Mouse (Mus musculus): Measurements from ENCODE around the gene Tsr2. TPM values are rescaled to one million over a fixed set of nuclear protein-coding genes. Genes with fewer than 3 reads are reported as not detected.
A peak's percentile ranks its signal among the peaks of the same experiment; 100 is the strongest.

Gene Tsr2
- polyA plus RNA-seq, 1 experiment from 2014 or later, result 43.1 TPM

GRCm38 (mm10) chrX:151085599-151085998 lies 10.7 kb downstream of the Tsr2 start:
- no peaks in the 10 kb centered on the region for H3K4me1 ChIP-seq (replicated peaks; ENCODE audit: control insufficient read depth, insufficient read depth, low read length)
- H3K4me2 ChIP-seq (replicated peaks; ENCODE audit: low read depth, low read length), result no peak overlapping the region
- H3K9ac ChIP-seq (ENCODE audit: low read depth, low read length), result no peak overlapping the region
- H3K9me3 ChIP-seq (ENCODE audit: control insufficient read depth, low read length), result no peaks in the 10 kb centered on the region
- WGBS, result 80% methylated on average over 2 of the region's 2 CpGs
- DNase-seq (ENCODE audit: low spot score) (no peak), ATAC-seq (ENCODE audit: low FRiP score) (no peak)
- no peak overlapping the region for H3K27ac ChIP-seq (ENCODE audit: low read depth, low read length)
- H3K4me3 ChIP-seq (ENCODE audit: low read depth, low read length), result no peak overlapping the region
- H3K36me3 ChIP-seq (ENCODE audit: control insufficient read depth, insufficient read depth, low read length), result 0 out of 2 replicates have a peak, but pooled peaks cover 2% of the 10 kb centered on the region
- H3K27me3 ChIP-seq (ENCODE audit: control insufficient read depth, insufficient read depth, low read length), result no peaks in the 10 kb centered on the region

- Histone ChIP-seq H3K36me3 (ENCODE audit: control insufficient read depth, insufficient read depth, low read length) (no peaks in the 10 kb centered on the region), H3K27ac (ENCODE audit: low read depth, low read length) (no peak overlapping the region), H3K9ac (ENCODE audit: low read depth, low read length) (no peak overlapping the region), H3K4me2 (replicated peaks; ENCODE audit: low read depth, low read length) (no peak overlapping the region), H3K4me3 (ENCODE audit: low read depth, low read length) (no peak overlapping the region), H3K4me1 (replicated peaks; ENCODE audit: control insufficient read depth, insufficient read depth, low read length) (no peaks in the 10 kb centered on the region), H3K27me3 (ENCODE audit: control insufficient read depth, insufficient read depth, low read length) (no peaks in the 10 kb centered on the region), H3K9me3 (ENCODE audit: control insufficient read depth, low read length) (no peaks in the 10 kb centered on the region)
- ATAC-seq (ENCODE audit: low FRiP score) (no peak), DNase-seq (ENCODE audit: low spot score) (no peak)
- 71% methylated on average over 4 of the region's 4 CpGs for WGBS
Observed at GRCm38 (mm10) chrX:151076941-151077485, 19.3 kb downstream of the Tsr2 start.

- ATAC-seq (ENCODE audit: low FRiP score) (no peak), DNase-seq (ENCODE audit: low spot score) (no peak)
- WGBS, result 95% methylated on average over 5 of the region's 5 CpGs
- H3K9ac ChIP-seq (ENCODE audit: low read depth, low read length), result no peak overlapping the region
- H3K27me3 ChIP-seq (ENCODE audit: control insufficient read depth, insufficient read depth, low read length), result no peaks in the 10 kb centered on the region
- no peak overlapping the region for H3K27ac ChIP-seq (ENCODE audit: low read depth, low read length)
- no peaks in the 10 kb centered on the region for H3K36me3 ChIP-seq (ENCODE audit: control insufficient read depth, insufficient read depth, low read length)
- no peaks in the 10 kb centered on the region for H3K9me3 ChIP-seq (ENCODE audit: control insufficient read depth, low read length)
- H3K4me3 ChIP-seq (ENCODE audit: low read depth, low read length), result no peak overlapping the region
- H3K4me1 ChIP-seq (replicated peaks; ENCODE audit: control insufficient read depth, insufficient read depth, low read length), result no peaks in the 10 kb centered on the region
- no peak overlapping the region for H3K4me2 ChIP-seq (replicated peaks; ENCODE audit: low read depth, low read length)
Observed at GRCm38 (mm10) chrX:151076007-151076406, 20.3 kb downstream of the Tsr2 start.

GRCm38 (mm10) chrX:151067876-151068275 lies 28.5 kb downstream of the Tsr2 start:
- no peak for ATAC-seq (ENCODE audit: low FRiP score)
- H3K36me3 ChIP-seq (ENCODE audit: control insufficient read depth, insufficient read depth, low read length), result no peaks in the 10 kb centered on the region
- H3K9me3 ChIP-seq (ENCODE audit: control insufficient read depth, low read length), result no peaks in the 10 kb centered on the region
- no peaks in the 10 kb centered on the region for H3K27me3 ChIP-seq (ENCODE audit: control insufficient read depth, insufficient read depth, low read length)
- no peak overlapping the region for H3K27ac ChIP-seq (ENCODE audit: low read depth, low read length)
- no peak for DNase-seq (ENCODE audit: low spot score)
- no peaks in the 10 kb centered on the region for H3K4me1 ChIP-seq (replicated peaks; ENCODE audit: control insufficient read depth, insufficient read depth, low read length)
- no peak overlapping the region for H3K4me3 ChIP-seq (ENCODE audit: low read depth, low read length)
- 97% methylated on average over 5 of the region's 5 CpGs for WGBS
- no peak overlapping the region for H3K4me2 ChIP-seq (replicated peaks; ENCODE audit: low read depth, low read length)
- no peak overlapping the region for H3K9ac ChIP-seq (ENCODE audit: low read depth, low read length)

GRCm38 (mm10) chrX:151066071-151066666 lies 30.2 kb downstream of the Tsr2 start:
- Histone ChIP-seq H3K9ac (ENCODE audit: low read depth, low read length) (no peak overlapping the region), H3K27ac (ENCODE audit: low read depth, low read length) (no peak overlapping the region), H3K4me3 (ENCODE audit: low read depth, low read length) (no peak overlapping the region), H3K36me3 (ENCODE audit: control insufficient read depth, insufficient read depth, low read length) (no peaks in the 10 kb centered on the region), H3K27me3 (ENCODE audit: control insufficient read depth, insufficient read depth, low read length) (no peaks in the 10 kb centered on the region), H3K9me3 (ENCODE audit: control insufficient read depth, low read length) (no peaks in the 10 kb centered on the region), H3K4me1 (replicated peaks; ENCODE audit: control insufficient read depth, insufficient read depth, low read length) (no peaks in the 10 kb centered on the region), H3K4me2 (replicated peaks; ENCODE audit: low read depth, low read length) (no peak overlapping the region)
- WGBS, result 91% methylated on average over 7 of the region's 7 CpGs
- DNase-seq (ENCODE audit: low spot score), result no peak
- no peak for ATAC-seq (ENCODE audit: low FRiP score)

GRCm38 (mm10) chrX:151061615-151062299 lies 34.6 kb downstream of the Tsr2 start:
- Histone ChIP-seq H3K27me3 (ENCODE audit: control insufficient read depth, insufficient read depth, low read length) (no peaks in the 10 kb centered on the region), H3K4me2 (replicated peaks; ENCODE audit: low read depth, low read length) (no peak overlapping the region), H3K9me3 (ENCODE audit: control insufficient read depth, low read length) (no peaks in the 10 kb centered on the region), H3K27ac (ENCODE audit: low read depth, low read length) (no peak overlapping the region), H3K36me3 (ENCODE audit: control insufficient read depth, insufficient read depth, low read length) (no peaks in the 10 kb centered on the region), H3K4me1 (replicated peaks; ENCODE audit: control insufficient read depth, insufficient read depth, low read length) (no peaks in the 10 kb centered on the region), H3K9ac (ENCODE audit: low read depth, low read length) (no peak overlapping the region), H3K4me3 (ENCODE audit: low read depth, low read length) (no peak overlapping the region)
- 81% methylated on average over 3 of the region's 3 CpGs for WGBS
- ATAC-seq (ENCODE audit: low FRiP score), result no peak
- no peak for DNase-seq (ENCODE audit: low spot score)

- no peak overlapping the region for H3K4me2 ChIP-seq (replicated peaks; ENCODE audit: low read depth, low read length)
- H3K27me3 ChIP-seq (ENCODE audit: control insufficient read depth, insufficient read depth, low read length), result no peaks in the 10 kb centered on the region
- no peaks in the 10 kb centered on the region for H3K4me1 ChIP-seq (replicated peaks; ENCODE audit: control insufficient read depth, insufficient read depth, low read length)
- H3K27ac ChIP-seq (ENCODE audit: low read depth, low read length), result no peak overlapping the region
- H3K9me3 ChIP-seq (ENCODE audit: control insufficient read depth, low read length), result no peaks in the 10 kb centered on the region
- H3K9ac ChIP-seq (ENCODE audit: low read depth, low read length), result no peak overlapping the region
- H3K4me3 ChIP-seq (ENCODE audit: low read depth, low read length), result no peak overlapping the region
- 80% methylated on average over 1 of the region's 1 CpGs for WGBS
- no peak for DNase-seq (ENCODE audit: low spot score)
- H3K36me3 ChIP-seq (ENCODE audit: control insufficient read depth, insufficient read depth, low read length), result no peaks in the 10 kb centered on the region
- no peak for ATAC-seq (ENCODE audit: low FRiP score)
Observed at GRCm38 (mm10) chrX:151059346-151059745, 37.0 kb downstream of the Tsr2 start.

GRCm38 (mm10) chrX:151055559-151055958 lies 40.8 kb downstream of the Tsr2 start:
- Histone ChIP-seq H3K9me3 (ENCODE audit: control insufficient read depth, low read length) (no peaks in the 10 kb centered on the region), H3K4me1 (replicated peaks; ENCODE audit: control insufficient read depth, insufficient read depth, low read length) (no peaks in the 10 kb centered on the region), H3K4me2 (replicated peaks; ENCODE audit: low read depth, low read length) (no peak overlapping the region), H3K27me3 (ENCODE audit: control insufficient read depth, insufficient read depth, low read length) (no peaks in the 10 kb centered on the region), H3K9ac (ENCODE audit: low read depth, low read length) (no peak overlapping the region), H3K27ac (ENCODE audit: low read depth, low read length) (no peak overlapping the region), H3K4me3 (ENCODE audit: low read depth, low read length) (no peak overlapping the region), H3K36me3 (ENCODE audit: control insufficient read depth, insufficient read depth, low read length) (no peaks in the 10 kb centered on the region)
- WGBS, result 29% methylated on average over 1 of the region's 1 CpGs
- DNase-seq (ENCODE audit: low spot score) (peak; percentile 2), ATAC-seq (ENCODE audit: low FRiP score) (no peak)

- no peak for ATAC-seq (ENCODE audit: low FRiP score)
- H3K4me2 ChIP-seq (replicated peaks; ENCODE audit: low read depth, low read length), result no peak overlapping the region
- H3K27ac ChIP-seq (ENCODE audit: low read depth, low read length), result no peak overlapping the region
- no peak for DNase-seq (ENCODE audit: low spot score)
- no peaks in the 10 kb centered on the region for H3K4me1 ChIP-seq (replicated peaks; ENCODE audit: control insufficient read depth, insufficient read depth, low read length)
- no peak overlapping the region for H3K4me3 ChIP-seq (ENCODE audit: low read depth, low read length)
- no peaks in the 10 kb centered on the region for H3K27me3 ChIP-seq (ENCODE audit: control insufficient read depth, insufficient read depth, low read length)
- H3K9ac ChIP-seq (ENCODE audit: low read depth, low read length), result no peak overlapping the region
- H3K36me3 ChIP-seq (ENCODE audit: control insufficient read depth, insufficient read depth, low read length), result no peaks in the 10 kb centered on the region
- 55% methylated on average over 4 of the region's 6 CpGs for WGBS
- no peaks in the 10 kb centered on the region for H3K9me3 ChIP-seq (ENCODE audit: control insufficient read depth, low read length)
Observed at GRCm38 (mm10) chrX:151054489-151054888, 41.9 kb downstream of the Tsr2 start.

All from hindbrain, embryonic 11.5 days (tissue).